Mouse (Mus musculus) limb, embryonic 11.5 days (tissue): ENCODE measurements around the gene Ctnnd2. TPM values are rescaled to one million over a fixed set of nuclear protein-coding genes. Genes with fewer than 3 reads are reported as not detected.

Experiments
- ATAC-seq: fragments of 200-750 bp; cut with Nextera tagmentation; 2 replicates; pipeline ENCODE4 v1.8.0; 2017; ENCODE audit warnings: low read depth; ENCODE audit not compliant: insufficient number of reproducible peaks, low FRiP score, low TSS enrichment
- DNase-seq: peaks from one replicate; pipeline ENCODE4 v3.0.0-alpha.2; 2015; ENCODE audit warnings: low spot score
- H3K27ac ChIP-seq: fragments of 300-500 bp; sonication (generic); replicated peaks from 2 replicates; pipeline ENCODE4 v1.5.1; 2014; ENCODE audit warnings: low read depth, mild to moderate bottlenecking, low read length
- H3K27me3 ChIP-seq: fragments of 300-500 bp; sonication (generic); 2 replicates; pipeline ENCODE4 v1.6.1; 2014; ENCODE audit warnings: mild to moderate bottlenecking, low read length, mixed read lengths; ENCODE audit not compliant: control insufficient read depth, insufficient read depth
- H3K36me3 ChIP-seq: fragments of 300-500 bp; sonication (generic); 2 replicates; pipeline ENCODE4 v1.6.1; 2014; ENCODE audit warnings: mild to moderate bottlenecking, low read length, moderate library complexity, mixed read lengths; ENCODE audit not compliant: control insufficient read depth, insufficient read depth
- H3K4me1 ChIP-seq: fragments of 300-500 bp; sonication (generic); 2 replicates; pipeline ENCODE4 v1.6.1; 2014; ENCODE audit warnings: low read length, mixed read lengths; ENCODE audit not compliant: control insufficient read depth, insufficient read depth
- H3K4me2 ChIP-seq: fragments of 300-500 bp; sonication (generic); 2 replicates; pipeline ENCODE4 v1.6.1; 2014; ENCODE audit warnings: low read depth, mild to moderate bottlenecking, moderate library complexity; ENCODE audit not compliant: severe bottlenecking
- H3K4me3 ChIP-seq: fragments of 300-500 bp; sonication (generic); 2 replicates; pipeline ENCODE4 v1.5.1; 2014; ENCODE audit warnings: low read depth, low read length
- H3K9ac ChIP-seq: fragments of 300-500 bp; sonication (generic); 2 replicates; pipeline ENCODE4 v1.6.1; 2014; ENCODE audit warnings: mild to moderate bottlenecking, low read length
- H3K9me3 ChIP-seq: fragments of 300-500 bp; sonication (generic); 2 replicates; pipeline ENCODE4 v1.6.1; 2016; ENCODE audit warnings: low read length; ENCODE audit not compliant: control insufficient read depth
- WGBS: fragments of 180-500 bp; shearing (Covaris S2); extraction: QIAGEN DNeasy Blood & Tissue Kit; methylation state at CpG from one replicate; pipeline ENCODE4 v1.1.7; 2014; 5-methylcytosine and 5-hydroxymethylcytosine counted together
- polyA plus RNA-seq: library from polyadenylated mRNA; unstranded; fragments of >200 nt; fragmentation: Nextera tagmentation; extraction: Ambion mirVana; gene quantifications from 2 replicates; pipeline ENCODE4 v1.2.1, GENCODE M21; 2014

The Ctnnd2 gene
- polyA plus RNA-seq, 1 experiment from 2014 or later, result 2.5 TPM

GRCm38 (mm10) chr15:31070311-31070710 lies 897.9 kb downstream of the Ctnnd2 start:
- 89% methylated on average over 5 of the region's 5 CpGs for WGBS
- no peak for DNase-seq
- Histone ChIP-seq H3K4me2 (no peak overlapping the region), H3K27me3 (no peaks in the 10 kb centered on the region), H3K27ac (no peak overlapping the region), H3K9me3 (no peaks in the 10 kb centered on the region), H3K4me1 (no peaks in the 10 kb centered on the region), H3K9ac (no peak overlapping the region), H3K36me3 (no peaks in the 10 kb centered on the region), H3K4me3 (no peak overlapping the region)
- no peak for ATAC-seq
